12 mouse cellular contexts compared by ENCODE assay signal in the genomic region with DNA sequence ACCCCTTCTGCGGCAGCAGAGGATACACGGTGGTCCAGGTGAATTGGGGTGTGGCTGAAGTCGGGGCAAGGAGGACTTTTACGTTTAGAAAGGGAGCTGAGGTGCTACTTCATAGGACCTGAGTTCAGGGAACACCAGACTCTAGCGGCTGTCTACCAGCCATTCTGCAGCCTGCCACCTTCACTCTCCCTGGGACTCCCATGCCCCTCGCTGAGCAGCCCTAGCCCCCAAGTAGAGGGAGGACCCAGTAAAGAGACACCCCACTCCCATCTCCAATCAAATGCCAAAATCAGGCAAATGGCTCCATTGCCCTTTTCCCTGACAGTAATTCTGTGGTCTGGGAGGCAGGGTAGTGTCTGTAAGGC. TPM values are rescaled to one million over a fixed set of nuclear protein-coding genes. Genes with fewer than 3 reads are reported as not detected.
DNase-seq lines count a peak whose midpoint lies in the region; ATAC-seq and TF ChIP-seq lines count a peak whose summit lies in the region.
"Had no signal": no experiment of that assay in that cellular context is flagged by ENCODE, and none has a peak within 500 bp of the region (broad histone marks: within the 10 kb centered on the region; RNA-seq: fewer than 3 reads in every experiment).

No protein-coding gene starts in this region.

- H3K36me3 ChIP-seq in heart, embryonic 14.5 days (ENCODE audit: control insufficient read depth, insufficient read depth, low read length): peaks cover 36% of the 10 kb centered on the region
- peaks cover 28% of the 10 kb centered on the region for H3K36me3 ChIP-seq in midbrain, embryonic 15.5 days (replicated peaks)
- H3K36me3 ChIP-seq in midbrain, embryonic 14.5 days (ENCODE audit: control insufficient read depth, insufficient read depth, low read length): peaks cover 40% of the 10 kb centered on the region
- H3K36me3 ChIP-seq in intestine, embryonic 15.5 days: peaks cover 15% of the 10 kb centered on the region
- peaks cover 27% of the 10 kb centered on the region for H3K36me3 ChIP-seq in small intestine, adult 2 months (ENCODE audit: control insufficient read depth, insufficient read depth, low read length)

- TF ChIP-seq CTCF in small intestine, adult 2 months (IDR thresholded peaks at IDR 0.05; ENCODE audit: extremely low read depth, insufficient read length, insufficient replicate concordance, low read depth, low read length): no peak

- H3K9me3 ChIP-seq in heart, embryonic 14.5 days (ENCODE audit: control insufficient read depth, low read length): no peaks in the 10 kb centered on the region
- no peaks in the 10 kb centered on the region for H3K9me3 ChIP-seq in midbrain, embryonic 15.5 days
- no peaks in the 10 kb centered on the region for H3K9me3 ChIP-seq in midbrain, embryonic 14.5 days (ENCODE audit: control insufficient read depth, low read length)
- no peaks in the 10 kb centered on the region for H3K9me3 ChIP-seq in intestine, embryonic 15.5 days
- H3K9me3 ChIP-seq: forebrain, embryonic 12.5 days had no signal

- peak overlapping the region; percentile 18 to 22; a peak in 2 of 4 replicates for H3K4me3 ChIP-seq in heart, embryonic 14.5 days (ENCODE audit: control insufficient read depth in 1 of 2, insufficient read depth in 1 of 2, low read depth in 1 of 2, low read length in 2 of 2)
- no peak overlapping the region for H3K4me3 ChIP-seq in midbrain, embryonic 15.5 days
- no peak overlapping the region for H3K4me3 ChIP-seq in midbrain, embryonic 14.5 days (replicated peaks; ENCODE audit: low read depth, low read length)
- H3K4me3 ChIP-seq in intestine, embryonic 15.5 days (replicated peaks): peak overlapping the region; percentile 26
- H3K4me3 ChIP-seq in small intestine, adult 2 months (ENCODE audit: low read depth, low read length): peak overlapping the region; percentile 59
- H3K4me3 ChIP-seq: forebrain, embryonic 12.5 days had no signal

- no peak overlapping the region for H3K27ac ChIP-seq in heart, embryonic 14.5 days (replicated peaks in 1 of 2; ENCODE audit: control insufficient read depth in 1 of 2, insufficient read depth in 1 of 2, low read depth in 2 of 2, low read length in 2 of 2)
- H3K27ac ChIP-seq in midbrain, embryonic 15.5 days: no peak overlapping the region
- no peak overlapping the region for H3K27ac ChIP-seq in midbrain, embryonic 14.5 days (replicated peaks; ENCODE audit: low read depth, low read length)
- H3K27ac ChIP-seq in intestine, embryonic 15.5 days: no peak overlapping the region
- H3K27ac ChIP-seq in small intestine, adult 2 months (ENCODE audit: insufficient read depth, low read depth, low read length): no peak overlapping the region
- H3K27ac ChIP-seq: forebrain, embryonic 12.5 days had no signal

- peaks cover 7 to 10% of the 10 kb centered on the region in 2 experiments; a peak in 2 of 4 replicates for H3K4me1 ChIP-seq in heart, embryonic 14.5 days (ENCODE audit: control insufficient read depth in 2 of 2, insufficient read depth in 2 of 2, low read length in 2 of 2)
- peaks cover 4% of the 10 kb centered on the region; the same call in 1 of the 2 replicates for H3K4me1 ChIP-seq in midbrain, embryonic 15.5 days
- H3K4me1 ChIP-seq in midbrain, embryonic 14.5 days (ENCODE audit: control insufficient read depth, insufficient read depth, low read length): no peaks in the 10 kb centered on the region
- H3K4me1 ChIP-seq in intestine, embryonic 15.5 days (replicated peaks): peaks cover 11% of the 10 kb centered on the region; the same call in 1 of the 2 replicates
- H3K4me1 ChIP-seq in small intestine, adult 2 months (ENCODE audit: control insufficient read depth, insufficient read depth, insufficient read length, low read length): peaks cover 12% of the 10 kb centered on the region

- no peak for TF ChIP-seq POLR2A in small intestine, adult 2 months (IDR thresholded peaks at IDR 0.05; ENCODE audit: low read depth, low read length)

- no peak for ATAC-seq in heart, embryonic 14.5 days (ENCODE audit: insufficient number of reproducible peaks, insufficient read depth, low FRiP score, low read depth)
- ATAC-seq in midbrain, embryonic 15.5 days (replicated peaks): peak; percentile 39; the same call in 1 of the 2 replicates
- ATAC-seq in midbrain, embryonic 14.5 days (ENCODE audit: low FRiP score, low TSS enrichment): no peak
- peak; percentile 29 for ATAC-seq in intestine, embryonic 15.5 days

- H3K4me2 ChIP-seq in heart, embryonic 14.5 days (ENCODE audit: low read length): peak overlapping the region; percentile 65
- H3K4me2 ChIP-seq in midbrain, embryonic 15.5 days: no peak overlapping the region; the same call in 1 of the 2 replicates
- no peak overlapping the region for H3K4me2 ChIP-seq in midbrain, embryonic 14.5 days (ENCODE audit: low read length)
- H3K4me2 ChIP-seq in intestine, embryonic 15.5 days (replicated peaks): peak overlapping the region; percentile 62
- H3K4me2 ChIP-seq: forebrain, embryonic 12.5 days had no signal

- WGBS in heart, embryonic 14.5 days: 4% methylated on average over 6 of the region's 6 CpGs
- 6% methylated on average over 6 of the region's 6 CpGs for WGBS in midbrain, embryonic 15.5 days
- 7% methylated on average over 6 of the region's 6 CpGs for WGBS in midbrain, embryonic 14.5 days
- WGBS in intestine, embryonic 15.5 days: 7% methylated on average over 6 of the region's 6 CpGs
- WGBS in small intestine, adult 2 months: 4% methylated on average over 6 of the region's 6 CpGs

- H3K9ac ChIP-seq in heart, embryonic 14.5 days (ENCODE audit: low read length): peak overlapping the region; percentile 54; the same call in 1 of the 2 replicates
- no peak overlapping the region for H3K9ac ChIP-seq in midbrain, embryonic 15.5 days
- H3K9ac ChIP-seq in midbrain, embryonic 14.5 days (replicated peaks; ENCODE audit: low read length): no peak overlapping the region
- H3K9ac ChIP-seq in intestine, embryonic 15.5 days: peak overlapping the region; percentile 36; the same call in 1 of the 2 replicates
- H3K9ac ChIP-seq: forebrain, embryonic 12.5 days had no signal

- H3K27me3 ChIP-seq in heart, embryonic 14.5 days (ENCODE audit: control insufficient read depth, insufficient read depth, low read length): no peaks in the 10 kb centered on the region
- no peaks in the 10 kb centered on the region for H3K27me3 ChIP-seq in midbrain, embryonic 15.5 days (replicated peaks)
- no peaks in the 10 kb centered on the region for H3K27me3 ChIP-seq in midbrain, embryonic 14.5 days (ENCODE audit: control insufficient read depth, insufficient read depth, low read length)
- H3K27me3 ChIP-seq in intestine, embryonic 15.5 days (replicated peaks): no peaks in the 10 kb centered on the region
- H3K27me3 ChIP-seq in small intestine, adult 2 months (ENCODE audit: control insufficient read depth, insufficient read depth, low read length): no peaks in the 10 kb centered on the region

- no peak for DNase-seq in heart, adult 8-10 months (ENCODE audit: low spot score)
- no peak for DNase-seq in midbrain, embryonic 14.5 days
- no peak for DNase-seq in urinary bladder, postnatal 4 days (ENCODE audit: low spot score in 2 of 2)
- DNase-seq in frontal cortex, postnatal 25 days (ENCODE audit: low spot score in 2 of 2): no peak
- DNase-seq: right cerebral cortex, postnatal 4 days had no signal

RNA-seq across cellular contexts. Expression of a gene that starts 0.3 kb away (rescaled TPM):
- 0.43 and 0.55 TPM in 2 replicates for polyA plus RNA-seq in heart, embryonic 14.5 days (2014; fragmentation: Nextera tagmentation; extraction: Ambion mirVana)
- total RNA-seq in heart, adult 8-10 months (2022): under 1 TPM; 0.30 to 0.75 (median 0.40) TPM
- 0.17 and 0.26 TPM in 2 replicates for polyA plus RNA-seq in midbrain, embryonic 15.5 days (2015; fragmentation: Nextera tagmentation; extraction: Ambion mirVana)
- polyA plus RNA-seq in midbrain, embryonic 14.5 days (2014; fragmentation: Nextera tagmentation; extraction: Ambion mirVana): 0.12 TPM in 1 of 2 replicates, not detected in the other
- polyA plus RNA-seq in intestine, embryonic 15.5 days (2015; fragmentation: Nextera tagmentation; extraction: Ambion mirVana): 2.3 and 4.6 TPM in 2 replicates
- polyA plus RNA-seq in small intestine, adult 2 months (2012; rRNA removed): 13.4 and 15.8 TPM in 2 replicates

RNA-seq across cellular contexts. Expression of a gene that starts 15.5 kb away (rescaled TPM):
- polyA plus RNA-seq in heart, embryonic 14.5 days (2014; fragmentation: Nextera tagmentation; extraction: Ambion mirVana): 49.0 and 50.5 TPM in 2 replicates
- total RNA-seq in heart, adult 8-10 months (2022): 10 to 100 TPM; 57.6 to 66.1 (median 59.5) TPM
- polyA plus RNA-seq in midbrain, embryonic 15.5 days (2015; fragmentation: Nextera tagmentation; extraction: Ambion mirVana): 56.1 and 60.7 TPM in 2 replicates
- polyA plus RNA-seq in midbrain, embryonic 14.5 days (2014; fragmentation: Nextera tagmentation; extraction: Ambion mirVana): 51.8 and 64.9 TPM in 2 replicates
- 52.6 and 55.1 TPM in 2 replicates for polyA plus RNA-seq in intestine, embryonic 15.5 days (2015; fragmentation: Nextera tagmentation; extraction: Ambion mirVana)
- 9.2 and 20.3 TPM in 2 replicates for polyA plus RNA-seq in small intestine, adult 2 months (2012; rRNA removed)

RNA-seq across cellular contexts. Expression of a gene that starts 15.6 kb away (rescaled TPM):
- 16.4 and 18.9 TPM in 2 replicates for polyA plus RNA-seq in heart, embryonic 14.5 days (2014; fragmentation: Nextera tagmentation; extraction: Ambion mirVana)
- 10 to 100 TPM; 25.2 to 35.9 (median 31.1) TPM for total RNA-seq in heart, adult 8-10 months (2022)
- 29.0 and 30.1 TPM in 2 replicates for polyA plus RNA-seq in midbrain, embryonic 15.5 days (2015; fragmentation: Nextera tagmentation; extraction: Ambion mirVana)
- 31.2 and 38.1 TPM in 2 replicates for polyA plus RNA-seq in midbrain, embryonic 14.5 days (2014; fragmentation: Nextera tagmentation; extraction: Ambion mirVana)
- polyA plus RNA-seq in intestine, embryonic 15.5 days (2015; fragmentation: Nextera tagmentation; extraction: Ambion mirVana): 22.8 and 23.2 TPM in 2 replicates
- polyA plus RNA-seq in small intestine, adult 2 months (2012; rRNA removed): 4.5 and 7.3 TPM in 2 replicates

RNA-seq across cellular contexts. Expression of a gene that starts 51.3 kb away (rescaled TPM):
- polyA plus RNA-seq in heart, embryonic 14.5 days (2014; fragmentation: Nextera tagmentation; extraction: Ambion mirVana): not detected in 2 replicates
- total RNA-seq in heart, adult 8-10 months (2022): not detected
- 14.9 and 16.5 TPM in 2 replicates for polyA plus RNA-seq in midbrain, embryonic 15.5 days (2015; fragmentation: Nextera tagmentation; extraction: Ambion mirVana)
- polyA plus RNA-seq in midbrain, embryonic 14.5 days (2014; fragmentation: Nextera tagmentation; extraction: Ambion mirVana): 20.1 and 21.3 TPM in 2 replicates
- not detected in 2 replicates for polyA plus RNA-seq in intestine, embryonic 15.5 days (2015; fragmentation: Nextera tagmentation; extraction: Ambion mirVana)
- polyA plus RNA-seq in small intestine, adult 2 months (2012; rRNA removed): not detected in 2 replicates
- total RNA-seq: monocyte, adult 5-6 weeks had no signal
- polyA plus RNA-seq: large intestine, adult 2 months had no signal

Comparison
In these comparisons a context has a peak if more than half of its experiments do, and no peak if none do; other contexts are left out.
1. ATAC-seq: peak in midbrain, embryonic 15.5 days (single experiment) and intestine, embryonic 15.5 days (single experiment); none in heart, embryonic 14.5 days (single experiment) and midbrain, embryonic 14.5 days (single experiment).
2. H3K4me2 ChIP-seq: peak in heart, embryonic 14.5 days (single experiment) and intestine, embryonic 15.5 days (single experiment); none in midbrain, embryonic 15.5 days (single experiment) and midbrain, embryonic 14.5 days (single experiment).
3. H3K4me3 ChIP-seq: peak in heart, embryonic 14.5 days (2 of 2), intestine, embryonic 15.5 days (single experiment) and small intestine, adult 2 months (single experiment); none in midbrain, embryonic 15.5 days (single experiment) and midbrain, embryonic 14.5 days (single experiment).
4. H3K9ac ChIP-seq: peak in heart, embryonic 14.5 days (single experiment) and intestine, embryonic 15.5 days (single experiment); none in midbrain, embryonic 15.5 days (single experiment) and midbrain, embryonic 14.5 days (single experiment).